Mouse (Mus musculus): ENCODE data around the gene Agap2.

DNA sequence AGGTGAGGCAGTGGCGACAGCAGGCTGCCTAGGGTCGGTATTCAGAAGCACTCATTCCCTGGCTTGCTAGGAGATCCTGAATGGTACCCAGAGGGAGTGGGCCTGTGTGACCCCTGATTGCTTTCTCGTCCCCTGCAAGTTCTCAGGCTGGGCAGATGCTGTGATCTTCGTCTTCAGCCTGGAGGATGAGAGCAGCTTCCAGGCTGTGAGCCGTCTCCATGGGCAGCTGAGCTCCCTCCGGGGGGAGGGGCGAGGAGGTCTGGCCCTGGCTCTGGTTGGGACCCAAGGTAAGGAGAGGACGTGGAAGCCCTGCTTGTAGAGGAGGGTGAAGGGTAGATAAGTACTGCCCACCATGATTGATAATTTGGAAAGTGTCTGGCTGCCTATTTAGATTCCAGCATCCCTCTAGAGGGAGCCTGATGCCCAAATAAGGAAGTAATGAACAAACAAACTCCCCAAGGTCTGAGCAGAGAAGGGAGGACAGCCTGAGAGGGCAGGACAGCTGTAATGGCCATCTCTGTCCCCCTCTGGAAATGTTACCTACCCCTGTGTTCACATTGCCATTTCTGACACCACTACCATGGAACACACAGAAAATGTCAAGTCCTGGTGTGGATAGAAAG, 8.3 kb downstream of the Agap2 start:
- no peak for TF ChIP-seq POLR2A (IDR thresholded peaks at IDR 0.05; ENCODE audit: low read depth, low read length)
- no peak for TF ChIP-seq CTCF (IDR thresholded peaks at IDR 0.05; ENCODE audit: borderline replicate concordance, insufficient read depth, low read length)

All from embryonic fibroblast, embryonic 13.5 days (primary cell).